Mouse (Mus musculus) urinary bladder, adult 18-20 months (tissue): ENCODE measurements around the gene Rapgef5.

Experiments used
- DNase-seq, 2 experiments: peaks; one replicate each; pipeline ENCODE4 v3.0.0; 2022; ENCODE audit warnings: low spot score in 2 of 2, mixed read lengths in 2 of 2

Rapgef5 gene

GRCm38 (mm10) chr12:117612715-117613114 lies 96.4 kb downstream of the Rapgef5 start:
- no peak for DNase-seq

GRCm38 (mm10) chr12:117619523-117620023 lies 103.3 kb downstream of the Rapgef5 start:
- no peak for DNase-seq

DNA sequence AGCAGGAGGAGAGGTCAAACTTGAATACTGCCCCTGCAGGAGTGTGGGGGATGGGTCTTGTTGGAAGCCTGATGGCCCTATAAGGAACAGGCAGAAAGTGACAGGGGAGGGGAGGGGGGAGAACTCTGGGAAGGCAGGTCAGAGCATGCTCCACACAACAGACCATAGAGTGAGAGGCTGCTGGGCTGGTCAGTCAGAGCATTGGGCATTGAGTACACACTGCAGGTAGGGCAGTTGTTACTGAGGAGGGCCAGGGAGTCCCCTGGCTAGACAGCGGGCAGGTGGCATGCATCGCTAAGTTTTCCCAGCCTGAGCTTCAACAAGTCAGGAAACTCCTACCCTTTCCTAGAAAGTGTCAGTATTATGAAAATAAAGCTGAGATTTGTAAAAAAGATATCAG lies 106.7 kb downstream of the Rapgef5 start:
- DNase-seq, result no peak

- no peak for DNase-seq
These were observed 111.0 kb downstream of the Rapgef5 start for GRCm38 (mm10) chr12:117627311-117627710.

DNA sequence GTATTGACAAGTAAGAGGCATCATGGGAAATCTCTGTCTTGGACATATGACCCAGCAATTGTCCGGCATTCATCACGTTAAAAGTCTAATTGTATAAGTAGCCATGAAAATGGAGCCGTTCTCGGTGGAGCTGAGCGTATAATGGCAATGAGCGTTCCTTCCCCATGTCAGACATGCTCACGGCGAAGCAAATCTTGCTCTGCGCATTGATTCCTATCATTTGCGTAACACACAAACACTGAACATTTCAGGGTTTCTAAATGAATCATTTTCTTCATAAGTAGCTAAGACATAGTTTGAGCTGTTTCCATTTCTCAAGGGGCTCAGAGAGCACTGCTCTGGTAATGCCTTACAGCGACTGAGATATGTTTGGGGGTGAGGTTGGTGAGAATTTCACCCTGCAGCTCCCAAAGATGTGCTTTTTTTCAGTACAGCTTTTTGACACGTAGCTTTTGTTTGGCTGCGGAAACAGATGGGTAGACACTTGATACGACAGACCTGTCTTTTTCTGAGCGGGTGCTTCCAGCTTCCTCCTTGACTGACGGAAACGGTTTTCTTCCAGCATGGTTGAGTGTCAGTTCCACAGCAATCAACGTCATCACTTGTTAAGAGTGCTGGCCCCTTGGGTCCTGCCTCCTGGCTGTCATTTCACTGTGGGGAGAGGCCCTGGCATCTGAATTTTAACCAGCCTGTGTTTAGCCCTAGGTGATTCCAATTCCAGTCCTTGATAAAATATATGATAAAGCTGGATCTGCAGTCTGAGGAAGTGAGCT lies 112.2 kb downstream of the Rapgef5 start:
- no peak for DNase-seq

GRCm38 (mm10) chr12:117632133-117632532 lies 115.9 kb downstream of the Rapgef5 start:
- DNase-seq, result no peak

DNA sequence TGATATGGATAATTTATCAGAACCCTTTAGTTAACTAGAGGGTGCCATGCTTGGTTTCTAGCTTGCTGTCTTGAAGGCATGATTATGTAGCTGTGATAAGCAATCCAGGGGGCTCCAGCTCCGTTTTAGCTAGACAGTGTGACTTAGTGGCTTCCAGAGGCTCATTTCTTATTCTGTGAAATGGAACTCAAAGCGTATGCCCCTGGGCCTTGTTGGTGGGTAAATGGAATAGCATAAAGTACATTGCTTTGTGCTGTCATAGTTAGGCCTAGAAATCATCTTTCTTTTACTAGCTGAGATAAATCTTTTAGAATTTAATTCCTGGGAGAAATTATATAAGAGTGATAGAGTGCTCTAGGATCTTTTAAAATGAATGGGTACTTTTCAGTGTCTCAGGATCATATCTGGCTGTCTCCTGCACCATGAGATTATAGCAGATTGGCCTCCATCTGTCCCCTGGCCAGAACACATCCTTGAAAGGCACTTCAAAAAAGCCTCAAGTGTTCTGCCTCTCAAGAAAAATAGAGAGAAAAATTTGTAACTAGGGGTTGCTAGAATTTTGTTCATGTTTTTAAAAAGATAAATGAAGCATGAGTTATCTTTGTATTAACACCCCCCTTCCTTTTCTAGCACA lies 120.0 kb downstream of the Rapgef5 start:
- DNase-seq, result no peak

DNA sequence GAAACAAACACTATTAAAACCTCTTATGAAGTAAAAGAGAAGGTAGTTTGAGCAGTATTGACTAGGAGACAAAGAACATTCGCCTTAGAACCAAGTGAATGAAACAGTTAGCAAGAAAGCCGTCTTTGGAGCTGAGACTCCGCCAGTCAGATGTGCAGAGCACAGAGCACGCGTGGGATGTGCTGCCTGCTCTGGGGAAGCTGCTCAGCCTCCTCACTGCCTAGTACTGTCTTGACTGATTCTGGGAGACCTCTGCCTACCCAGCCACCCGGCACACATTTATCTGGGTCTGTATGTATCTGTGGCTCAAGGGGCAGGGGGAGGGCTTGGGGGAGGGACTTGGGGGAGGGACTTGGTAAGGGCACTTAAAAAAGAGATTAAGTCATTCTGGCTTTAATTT lies 120.7 kb downstream of the Rapgef5 start:
- no peak for DNase-seq

DNA sequence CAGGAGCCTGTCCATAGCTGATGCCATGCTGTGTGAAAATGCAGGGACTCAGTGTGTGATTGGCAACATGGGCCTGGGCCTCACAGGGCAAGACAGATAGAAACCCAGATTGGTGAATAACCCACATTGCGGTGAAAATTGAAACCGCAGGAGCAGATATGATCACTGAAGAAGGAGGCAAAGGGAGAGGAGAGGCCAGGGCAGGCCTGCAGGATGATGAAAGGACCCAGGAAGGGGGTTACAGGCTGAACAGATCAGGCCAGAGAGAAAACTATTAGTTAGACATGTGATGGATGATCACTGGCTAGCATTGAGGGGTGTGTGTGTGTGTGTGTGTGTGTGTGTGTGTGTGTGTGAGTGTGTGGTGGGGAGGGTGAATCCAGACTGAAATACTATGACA lies 122.6 kb downstream of the Rapgef5 start:
- peak; percentile 25 to 43 for DNase-seq

DNA sequence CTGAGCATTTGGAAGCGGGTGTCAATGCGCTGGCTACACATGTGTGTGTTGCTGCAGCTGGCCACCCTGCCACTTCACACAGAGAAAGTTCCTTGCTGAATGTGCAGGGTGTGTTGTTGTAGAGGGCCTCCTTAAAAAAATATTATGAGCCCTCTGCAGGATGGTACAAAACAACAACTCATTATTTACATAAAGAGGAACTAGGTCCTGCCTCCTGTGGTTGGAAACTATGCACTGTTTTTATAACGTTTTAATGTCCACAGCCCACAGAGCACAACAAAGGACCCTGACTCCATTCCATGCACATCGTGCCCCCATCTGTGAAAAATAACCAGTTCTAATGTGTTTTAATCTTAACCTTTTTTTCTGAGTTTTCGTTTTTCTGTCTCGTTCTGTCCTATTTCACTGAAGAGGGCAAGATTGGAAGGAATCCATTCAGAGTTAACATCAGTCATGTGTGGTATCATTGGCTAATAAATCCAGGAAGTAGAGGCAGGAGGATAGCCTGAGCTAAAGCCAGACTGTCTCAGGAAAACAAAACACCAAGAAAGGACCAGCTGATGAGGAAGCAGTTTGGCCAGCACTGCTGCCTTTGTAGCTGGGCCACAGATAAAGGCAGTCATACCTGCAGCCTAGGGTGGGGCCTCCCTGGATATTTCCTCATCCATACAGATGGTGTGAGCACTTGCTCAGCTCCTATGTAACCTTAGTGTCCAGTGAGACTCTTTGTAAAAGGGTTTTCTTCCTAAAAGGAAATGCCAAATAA lies 123.3 kb downstream of the Rapgef5 start:
- no peak for DNase-seq

DNA sequence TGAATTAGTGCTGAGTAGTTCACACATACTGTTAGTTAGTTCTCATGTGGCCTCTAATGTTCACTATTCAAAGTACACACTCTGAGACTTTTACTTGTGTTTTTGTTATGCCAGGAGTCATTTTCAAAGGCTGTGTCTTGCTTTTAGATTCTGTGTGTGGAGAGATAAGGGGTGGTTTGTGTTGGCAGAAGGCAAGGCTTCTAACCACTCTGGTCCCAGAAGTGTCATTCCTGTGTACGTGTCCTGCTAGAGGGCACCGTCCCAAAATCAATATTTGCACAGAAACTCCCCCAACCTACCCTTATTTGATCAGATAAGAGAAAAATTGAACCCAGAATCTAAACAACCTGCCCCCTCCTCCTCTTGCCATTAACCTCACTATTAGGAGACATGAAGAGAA lies 126.2 kb downstream of the Rapgef5 start:
- DNase-seq, result no peak

DNA sequence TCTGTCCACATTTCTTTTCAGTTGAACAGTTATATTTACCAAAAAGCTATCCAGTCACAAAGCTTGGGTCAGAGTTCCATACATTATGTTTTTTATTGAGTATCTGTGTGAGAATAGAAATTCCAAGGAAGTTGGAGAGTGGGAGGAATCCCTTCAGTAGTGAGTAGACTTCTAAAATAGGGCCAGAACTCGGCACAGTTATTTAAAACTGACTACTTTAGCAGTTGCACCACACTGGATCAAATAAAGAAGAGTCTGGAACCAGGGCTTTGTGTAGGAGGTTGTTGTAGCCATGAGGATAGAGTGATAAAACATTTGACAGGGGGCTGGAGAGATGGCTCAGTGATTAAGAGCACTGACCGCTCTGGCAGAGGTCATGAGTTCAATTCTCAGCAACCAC lies 129.5 kb downstream of the Rapgef5 start:
- no peak for DNase-seq

GRCm38 (mm10) chr12:117653920-117654472 lies 137.7 kb downstream of the Rapgef5 start:
- DNase-seq, result no peak

- no peak for DNase-seq
These were observed 140.7 kb downstream of the Rapgef5 start for GRCm38 (mm10) chr12:117656935-117657334.

GRCm38 (mm10) chr12:117657766-117658165 lies 141.5 kb downstream of the Rapgef5 start:
- DNase-seq, result no peak

DNA sequence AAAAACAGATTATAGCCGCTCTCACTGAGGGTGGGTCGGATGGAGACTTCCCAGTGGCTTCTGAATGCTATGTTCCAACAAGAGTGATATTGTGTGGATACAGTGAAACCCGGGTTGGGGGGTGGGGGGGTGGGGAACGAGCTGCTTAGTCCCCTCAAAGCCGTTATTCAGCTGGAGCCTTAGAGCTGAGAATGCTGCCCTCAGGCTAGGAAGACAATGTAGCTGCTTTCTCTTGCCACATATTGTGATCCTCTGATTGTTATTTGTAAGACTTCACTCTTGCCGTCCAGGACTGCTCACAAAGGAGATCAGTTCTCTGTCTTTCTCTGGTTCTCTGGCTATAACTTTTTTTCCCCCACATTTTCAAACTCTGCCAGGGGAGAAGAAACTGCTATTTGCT lies 142.5 kb downstream of the Rapgef5 start:
- DNase-seq, result no peak

DNA sequence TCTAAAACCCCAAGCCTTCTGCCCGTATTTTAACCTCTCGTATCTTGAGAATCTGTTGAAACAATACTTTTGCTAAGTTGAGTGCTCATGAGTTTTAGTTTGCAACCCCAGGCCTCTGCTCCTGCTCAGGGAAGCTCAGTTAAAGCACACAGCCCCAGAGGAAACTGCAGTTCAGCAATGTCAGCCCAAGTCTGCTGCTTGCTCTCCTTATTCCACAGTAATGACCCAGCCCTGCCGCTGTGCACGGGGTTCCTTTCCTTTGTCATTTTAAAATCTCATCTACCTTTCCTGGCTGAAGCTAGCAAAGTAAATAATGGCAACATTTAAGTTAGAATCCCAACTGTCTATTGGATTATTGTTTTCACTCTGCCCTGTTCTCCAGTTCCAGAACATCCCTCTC lies 144.1 kb downstream of the Rapgef5 start:
- no peak for DNase-seq

DNA sequence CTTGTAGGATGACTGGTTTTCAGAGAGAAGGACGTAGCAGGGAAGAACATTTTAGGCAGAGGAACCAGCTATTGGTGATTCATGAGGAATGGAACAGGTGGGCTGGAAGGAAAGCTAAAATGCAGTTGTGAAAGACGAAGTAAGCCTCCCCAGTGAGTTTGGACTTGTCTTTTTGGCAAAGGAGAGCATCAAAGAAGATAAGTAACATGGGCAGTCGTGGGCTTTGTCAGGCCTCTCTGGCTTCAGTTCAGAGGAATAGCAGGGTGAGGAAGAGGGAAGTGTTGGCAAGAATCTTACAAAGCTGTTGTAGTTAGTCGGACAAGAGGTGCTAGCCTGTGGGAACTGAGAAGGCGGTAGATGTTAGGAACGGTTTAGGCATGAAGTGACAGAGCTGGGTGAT lies 145.6 kb downstream of the Rapgef5 start:
- no peak for DNase-seq

GRCm38 (mm10) chr12:117663637-117664036 lies 147.4 kb downstream of the Rapgef5 start:
- no peak for DNase-seq

DNA sequence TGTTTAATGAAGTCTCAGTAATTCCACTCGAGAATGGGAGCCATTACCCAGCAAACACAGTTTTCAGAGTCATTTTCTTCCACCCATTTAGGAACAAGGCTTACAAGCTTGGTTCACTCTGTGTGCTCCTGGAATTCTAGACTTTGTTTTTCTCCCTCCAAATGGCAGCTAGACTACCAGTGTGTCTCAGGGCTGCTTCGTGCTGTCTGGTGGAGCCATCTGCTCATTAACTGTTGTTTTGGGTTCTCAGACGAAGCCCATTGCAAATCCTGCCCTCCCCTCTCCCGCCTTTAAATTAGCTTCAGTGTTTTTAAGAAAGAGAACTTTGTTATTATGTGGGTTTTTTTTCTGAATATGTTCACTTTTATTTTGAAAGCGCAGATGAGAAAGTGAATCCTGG lies 148.4 kb downstream of the Rapgef5 start:
- DNase-seq, result no peak

DNA sequence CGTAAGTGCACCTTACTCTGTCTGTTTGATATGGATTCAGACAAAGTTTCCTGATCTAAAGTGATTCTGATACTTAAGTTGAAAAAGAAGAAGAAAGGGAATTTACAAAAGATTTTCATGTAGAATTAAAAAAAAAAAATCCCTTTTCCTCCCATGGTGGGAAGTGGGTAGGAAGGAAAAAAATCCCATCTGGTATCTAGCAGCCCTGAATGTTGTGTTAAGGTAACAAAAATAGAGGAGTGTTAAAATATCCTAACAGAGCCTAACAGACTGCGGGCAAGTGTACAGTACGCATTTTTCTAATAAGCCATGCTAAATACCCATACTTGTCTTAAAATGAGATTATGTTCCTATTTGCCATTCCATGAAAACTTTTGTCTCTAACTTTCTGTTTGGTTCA lies 150.1 kb downstream of the Rapgef5 start:
- no peak for DNase-seq
